Mouse (Mus musculus) E14TG2a.4 (cell line): ENCODE measurements around the gene Ehbp1.

Experiments
- H3K27me3 ChIP-seq: 2 replicates; pipeline ENCODE4 v1.6.1; 2014; ENCODE audit warnings: low read length, control low read depth; ENCODE audit not compliant: insufficient read depth
- H3K36me3 ChIP-seq: 2 replicates; pipeline ENCODE4 v1.6.1; 2014; ENCODE audit warnings: low read length, control low read depth; ENCODE audit not compliant: insufficient read depth
- H3K4me1 ChIP-seq: replicated peaks from 2 replicates; pipeline ENCODE4 v1.6.1; 2014; ENCODE audit warnings: low read depth, low read length, control low read depth
- H3K4me3 ChIP-seq: replicated peaks from 2 replicates; pipeline ENCODE4 v1.5.1; 2014; ENCODE audit warnings: mild to moderate bottlenecking, low read length
- H3K9me3 ChIP-seq: 2 replicates; pipeline ENCODE4 v1.6.1; 2014; ENCODE audit warnings: low read length, control low read depth
- CTCF ChIP-seq: conservative IDR thresholded peaks from 2 replicates; pipeline ENCODE4 v1.5.1; 2014; ENCODE audit warnings: low read length
- NANOG ChIP-seq: IDR thresholded peaks from 2 replicates; pipeline ENCODE4 v1.6.1; 2014; ENCODE audit warnings: borderline replicate concordance, low read length, mixed read lengths
- POU5F1 ChIP-seq: IDR thresholded peaks from 2 replicates; pipeline ENCODE4 v1.6.1; 2014; ENCODE audit warnings: low read length, borderline replicate concordance

The Ehbp1 gene

GRCm38 (mm10) chr11:22034564-22035105 lies 307.5 kb downstream of the Ehbp1 start:
- H3K9me3 ChIP-seq: no peaks in the 10 kb centered on the region
- H3K36me3 ChIP-seq: no peaks in the 10 kb centered on the region
- no peaks in the 10 kb centered on the region; the same call in 1 of the 2 replicates for H3K4me1 ChIP-seq
- H3K4me3 ChIP-seq: no peak overlapping the region
- H3K27me3 ChIP-seq: no peaks in the 10 kb centered on the region
- no peak for TF ChIP-seq NANOG
- no peak for TF ChIP-seq POU5F1
- TF ChIP-seq CTCF: no peak

GRCm38 (mm10) chr11:22033582-22033981 lies 308.5 kb downstream of the Ehbp1 start:
- H3K4me3 ChIP-seq: no peak overlapping the region
- no peaks in the 10 kb centered on the region for H3K27me3 ChIP-seq
- H3K9me3 ChIP-seq: no peaks in the 10 kb centered on the region
- H3K36me3 ChIP-seq: no peaks in the 10 kb centered on the region
- no peaks in the 10 kb centered on the region for H3K4me1 ChIP-seq
- TF ChIP-seq NANOG (no peak), CTCF (no peak), POU5F1 (no peak)

GRCm38 (mm10) chr11:22020602-22021001 lies 321.5 kb downstream of the Ehbp1 start:
- H3K4me1 ChIP-seq: no peaks in the 10 kb centered on the region
- H3K27me3 ChIP-seq: no peaks in the 10 kb centered on the region
- H3K9me3 ChIP-seq: no peaks in the 10 kb centered on the region
- no peak for TF ChIP-seq CTCF
- no peak for TF ChIP-seq NANOG
- TF ChIP-seq POU5F1: no peak
- H3K36me3 ChIP-seq: no peaks in the 10 kb centered on the region
- H3K4me3 ChIP-seq: no peak overlapping the region

- Histone ChIP-seq H3K27me3 (no peaks in the 10 kb centered on the region), H3K36me3 (no peaks in the 10 kb centered on the region), H3K4me1 (no peaks in the 10 kb centered on the region), H3K4me3 (no peak overlapping the region), H3K9me3 (no peaks in the 10 kb centered on the region)
- TF ChIP-seq POU5F1: no peak
- no peak for TF ChIP-seq CTCF
- no peak for TF ChIP-seq NANOG
These were observed 324.6 kb downstream of the Ehbp1 start for GRCm38 (mm10) chr11:22017444-22017843.

- H3K4me3 ChIP-seq: no peak overlapping the region
- TF ChIP-seq POU5F1 (no peak), CTCF (no peak), NANOG (no peak)
- H3K9me3 ChIP-seq: no peaks in the 10 kb centered on the region; the same call in 1 of the 2 replicates
- no peaks in the 10 kb centered on the region for H3K36me3 ChIP-seq
- H3K27me3 ChIP-seq: peaks cover under 1% of the 10 kb centered on the region; the same call in 1 of the 2 replicates
- no peaks in the 10 kb centered on the region for H3K4me1 ChIP-seq
These were observed 325.8 kb downstream of the Ehbp1 start for GRCm38 (mm10) chr11:22016341-22016740.

- peaks cover 36% of the 10 kb centered on the region for H3K4me1 ChIP-seq
- no peaks in the 10 kb centered on the region for H3K36me3 ChIP-seq
- peaks cover 60% of the 10 kb centered on the region for H3K27me3 ChIP-seq
- no peak for TF ChIP-seq NANOG
- no peak for TF ChIP-seq POU5F1
- no peak for TF ChIP-seq CTCF
- H3K4me3 ChIP-seq: no peak overlapping the region
- H3K9me3 ChIP-seq: peaks cover 12% of the 10 kb centered on the region; the same call in 1 of the 2 replicates
These were observed 333.3 kb downstream of the Ehbp1 start for GRCm38 (mm10) chr11:22008817-22009216.

- Histone ChIP-seq H3K4me3 (peak overlapping the region; percentile 60; the same call in 1 of the 2 replicates), H3K9me3 (peaks cover 12% of the 10 kb centered on the region; the same call in 1 of the 2 replicates), H3K27me3 (peaks cover 66% of the 10 kb centered on the region), H3K36me3 (no peaks in the 10 kb centered on the region), H3K4me1 (peaks cover 42% of the 10 kb centered on the region)
- no peak for TF ChIP-seq NANOG
- TF ChIP-seq POU5F1: no peak
- no peak for TF ChIP-seq CTCF
These were observed 333.9 kb downstream of the Ehbp1 start for GRCm38 (mm10) chr11:22008129-22008596.

- Histone ChIP-seq H3K36me3 (no peaks in the 10 kb centered on the region), H3K4me3 (peak overlapping the region; percentile 60), H3K27me3 (peaks cover 70% of the 10 kb centered on the region), H3K9me3 (peaks cover 12% of the 10 kb centered on the region; the same call in 1 of the 2 replicates), H3K4me1 (peaks cover 46% of the 10 kb centered on the region)
- TF ChIP-seq NANOG (no peak), CTCF (no peak), POU5F1 (no peak)
These were observed 334.3 kb downstream of the Ehbp1 start for GRCm38 (mm10) chr11:22007781-22008110.
